In genomic region chr13:111258016-111258415, GRCm38 (mm10) we compare ENCODE assay signal across 32 mouse cellular contexts. TPM values are rescaled to one million over a fixed set of nuclear protein-coding genes. Genes with fewer than 3 reads are reported as not detected.
DNase-seq lines count a peak whose midpoint lies in the region; ATAC-seq lines count a peak whose summit lies in the region.
"Had no signal": no experiment of that assay in that cellular context is flagged by ENCODE, and none has a peak within 500 bp of the region (broad histone marks: within the 10 kb centered on the region; RNA-seq: fewer than 3 reads in every experiment).

No protein-coding gene starts in this region.

- intact Hi-C loops in heart, postnatal 14 days (cut with DNase I) = no loop called here

- H3K36me3 ChIP-seq in heart, embryonic 10.5 days = no peaks in the 10 kb centered on the region
- no peaks in the 10 kb centered on the region for H3K36me3 ChIP-seq in kidney, embryonic 14.5 days (ENCODE audit: control insufficient read depth, insufficient read depth, low read length)
- H3K36me3 ChIP-seq: embryonic facial prominence, embryonic 12.5 days; embryonic facial prominence, embryonic 15.5 days; G1E; heart, embryonic 12.5 days; heart, embryonic 15.5 days; intestine, embryonic 15.5 days had no signal

- H3K9ac ChIP-seq in kidney, embryonic 14.5 days (ENCODE audit: low read depth, low read length) = no peak overlapping the region
- H3K9ac ChIP-seq: embryonic facial prominence, embryonic 12.5 days; embryonic facial prominence, embryonic 15.5 days; forebrain, postnatal 0 days; heart, embryonic 12.5 days; heart, embryonic 15.5 days; hindbrain, embryonic 14.5 days; intestine, embryonic 15.5 days had no signal

- H3K27ac ChIP-seq in heart, embryonic 10.5 days = no peak overlapping the region
- no peak overlapping the region for H3K27ac ChIP-seq in kidney, embryonic 14.5 days (ENCODE audit: low read depth, low read length)
- H3K27ac ChIP-seq: embryonic facial prominence, embryonic 12.5 days; embryonic facial prominence, embryonic 15.5 days; gastrocnemius, adult 2 months; heart, embryonic 15.5 days; hindbrain, embryonic 14.5 days; hindbrain, postnatal 0 days; intestine, embryonic 15.5 days had no signal

- no peaks in the 10 kb centered on the region for H3K27me3 ChIP-seq in heart, embryonic 10.5 days (ENCODE audit: insufficient read depth, poor library complexity, severe bottlenecking)
- H3K27me3 ChIP-seq in kidney, embryonic 14.5 days (ENCODE audit: control insufficient read depth, insufficient read depth, low read length) = no peaks in the 10 kb centered on the region
- H3K27me3 ChIP-seq: CH12.LX; embryonic facial prominence, embryonic 12.5 days; embryonic facial prominence, embryonic 15.5 days; heart, embryonic 12.5 days; heart, embryonic 15.5 days; intestine, embryonic 15.5 days had no signal

- H3K4me2 ChIP-seq in kidney, embryonic 14.5 days (replicated peaks; ENCODE audit: low read depth, low read length) = no peak overlapping the region
- H3K4me2 ChIP-seq: embryonic facial prominence, embryonic 12.5 days; embryonic facial prominence, embryonic 15.5 days; heart, embryonic 12.5 days; heart, embryonic 15.5 days; hindbrain, embryonic 14.5 days; intestine, embryonic 15.5 days had no signal

- H3K9me3 ChIP-seq in heart, embryonic 10.5 days = no peaks in the 10 kb centered on the region
- no peaks in the 10 kb centered on the region for H3K9me3 ChIP-seq in kidney, embryonic 14.5 days (ENCODE audit: control insufficient read depth, low read length)
- H3K9me3 ChIP-seq: embryonic facial prominence, embryonic 12.5 days; embryonic facial prominence, embryonic 15.5 days; G1E; heart, embryonic 12.5 days; heart, embryonic 15.5 days; intestine, embryonic 15.5 days had no signal

- peak; percentile 45 for DNase-seq in heart, embryonic 10.5 days (ENCODE audit: low spot score)
- DNase-seq in heart, postnatal 14 days = no peak
- DNase-seq in Muller cell, postnatal 12 days (ENCODE audit: inconsistent ontology term) = peak; percentile 18
- DNase-seq in induced T-regulatory cell, adult 2 months (ENCODE audit: low read depth) = peak; percentile 59
- DNase-seq in adrenal gland, adult 8-10 months = no peak
- DNase-seq in right cerebral cortex, postnatal 25 days = no peak
- DNase-seq: adrenal gland, postnatal 10 days; adrenal gland, postnatal 36 days; B cell, adult 2 months; cerebellum, adult 18-20 months; cerebellum, adult 9-10 months; cerebellum, postnatal 14 days; forebrain, postnatal 0 days; gastrocnemius, adult 2 months; gastrocnemius, postnatal 14 days; heart, postnatal 10 days; heart, postnatal 4 days had no signal

- 77% methylated on average over 4 of the region's 4 CpGs for WGBS in heart, embryonic 10.5 days
- WGBS in kidney, embryonic 14.5 days = 84% methylated on average over 4 of the region's 4 CpGs

- H3K4me3 ChIP-seq in heart, embryonic 10.5 days = no peak overlapping the region
- no peak overlapping the region for H3K4me3 ChIP-seq in kidney, embryonic 14.5 days (ENCODE audit: low read length)
- H3K4me3 ChIP-seq: embryonic facial prominence, embryonic 12.5 days; embryonic facial prominence, embryonic 15.5 days; gastrocnemius, adult 2 months; heart, embryonic 12.5 days; heart, embryonic 15.5 days; intestine, embryonic 15.5 days had no signal

- ATAC-seq in kidney, embryonic 14.5 days (ENCODE audit: low FRiP score, low TSS enrichment) = no peak
- ATAC-seq: forebrain, embryonic 14.5 days; forebrain, postnatal 0 days; hindbrain, postnatal 0 days; intestine, embryonic 15.5 days had no signal

- no peaks in the 10 kb centered on the region for H3K4me1 ChIP-seq in heart, embryonic 10.5 days
- H3K4me1 ChIP-seq in kidney, embryonic 14.5 days (ENCODE audit: control insufficient read depth, insufficient read depth, low read length) = no peaks in the 10 kb centered on the region
- H3K4me1 ChIP-seq: embryonic facial prominence, embryonic 12.5 days; embryonic facial prominence, embryonic 15.5 days; heart, embryonic 12.5 days; heart, embryonic 15.5 days; intestine, embryonic 15.5 days had no signal

RNA-seq across cellular contexts. Expression of gene Actbl2, which starts 3.2 kb away (rescaled TPM):
- not detected in 2 replicates for polyA plus RNA-seq in heart, embryonic 10.5 days (2016; fragmentation: Nextera tagmentation; extraction: Ambion mirVana)
- total RNA-seq in heart, postnatal 14 days (2021) = not detected
- not detected for total RNA-seq in adrenal gland, adult 8-10 months (2022)
- polyA plus RNA-seq in kidney, embryonic 14.5 days (2014; fragmentation: Nextera tagmentation; extraction: Ambion mirVana) = not detected in 2 replicates
- total RNA-seq: adrenal gland, postnatal 10 days; CH12.LX; forebrain, postnatal 0 days; gastrocnemius, adult 2 months; gastrocnemius, postnatal 14 days; gastrocnemius, postnatal 4 days; heart, adult 8-10 months; heart, postnatal 10 days; heart, postnatal 4 days had no signal
- polyA plus RNA-seq: forebrain, embryonic 11.5 days; forebrain, embryonic 14.5 days; forebrain, postnatal 0 days; G1E; heart, embryonic 12.5 days; heart, embryonic 15.5 days; hindbrain, embryonic 11.5 days; hindbrain, postnatal 0 days; intestine, embryonic 15.5 days had no signal

Comparison
In these comparisons a context has a peak if more than half of its experiments do, and no peak if none do; other contexts are left out.
1. DNase-seq: peak in heart, embryonic 10.5 days (single experiment), Muller cell, postnatal 12 days (single experiment) and induced T-regulatory cell, adult 2 months (single experiment); none in heart, postnatal 14 days (0 of 2), adrenal gland, adult 8-10 months (single experiment) and right cerebral cortex, postnatal 25 days (single experiment).